8 mouse cellular contexts compared by ENCODE assay signal in the genomic region with DNA sequence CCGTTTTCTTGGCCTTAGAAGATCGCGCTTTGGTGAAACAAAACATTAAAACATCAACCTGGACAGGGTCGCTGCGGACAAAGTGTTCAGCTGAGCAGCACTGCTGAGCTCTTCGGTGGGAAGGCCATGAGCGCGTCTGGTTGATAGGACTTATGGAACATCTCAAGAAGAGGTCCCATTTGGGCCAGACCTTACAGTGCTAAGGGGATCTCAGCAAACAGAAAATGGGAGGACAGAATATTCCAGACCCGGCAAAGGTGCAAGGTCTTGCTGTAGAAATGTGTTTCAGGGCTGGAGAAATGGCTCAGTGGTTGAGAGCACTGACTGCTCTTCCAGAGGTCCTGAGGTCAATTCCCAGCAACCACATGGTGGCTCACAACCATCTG. TPM values are rescaled to one million over a fixed set of nuclear protein-coding genes. Genes with fewer than 3 reads are reported as not detected.
DNase-seq lines count a peak whose midpoint lies in the region; ATAC-seq and TF ChIP-seq lines count a peak whose summit lies in the region.

No protein-coding gene starts in this region.

- DNase-seq in spleen, adult 2 months (ENCODE audit: low read depth in 1 of 2, low spot score in 2 of 2): no peak
- no peak for DNase-seq in spleen, adult 12 weeks (ENCODE audit: low spot score)
- DNase-seq in liver, embryonic 11.5 days (ENCODE audit: low spot score): no peak
- DNase-seq in left cerebral cortex, postnatal 4 days: no peak
- DNase-seq in urinary bladder, postnatal 25 days (ENCODE audit: low spot score): no peak
- DNase-seq in thymus, postnatal 0 days (ENCODE audit: low spot score): no peak

- H3K27ac ChIP-seq in spleen, adult 2 months (ENCODE audit: insufficient read depth, low read length): peak overlapping the region; percentile 100
- peak overlapping the region; percentile 99 for H3K27ac ChIP-seq in liver, embryonic 11.5 days (ENCODE audit: low read depth, low read length)
- peak overlapping the region; percentile 97 for H3K27ac ChIP-seq in stomach, embryonic 16.5 days (ENCODE audit: low read length)

- H3K4me3 ChIP-seq in spleen, adult 2 months (ENCODE audit: extremely low read depth, insufficient read depth, insufficient read length): peak overlapping the region; percentile 59
- H3K4me3 ChIP-seq in liver, embryonic 11.5 days (ENCODE audit: low read depth, low read length): peak overlapping the region; percentile 96
- H3K4me3 ChIP-seq in stomach, embryonic 16.5 days (replicated peaks; ENCODE audit: low read length): peak overlapping the region; percentile 78

- peak; percentile 39 for ATAC-seq in erythroid progenitor cell, adult 5-6 weeks (replicated peaks; ENCODE audit: low FRiP score, poor library complexity, severe bottlenecking)
- ATAC-seq in liver, embryonic 11.5 days (replicated peaks; ENCODE audit: low FRiP score): no peak
- ATAC-seq in stomach, embryonic 16.5 days (ENCODE audit: insufficient read depth, low FRiP score): no peak

- peak overlapping the region; percentile 99 for H3K4me2 ChIP-seq in liver, embryonic 11.5 days
- H3K4me2 ChIP-seq in stomach, embryonic 16.5 days (ENCODE audit: low read depth, low read length): peak overlapping the region; percentile 66

- no peak for TF ChIP-seq CTCF in spleen, adult 2 months (IDR thresholded peaks at IDR 0.05; ENCODE audit: extremely low read depth, insufficient read depth, insufficient read length, insufficient replicate concordance)

- no peaks in the 10 kb centered on the region for H3K27me3 ChIP-seq in spleen, adult 2 months (ENCODE audit: control insufficient read depth, insufficient read depth, low read length)
- H3K27me3 ChIP-seq in liver, embryonic 11.5 days (replicated peaks; ENCODE audit: control insufficient read depth, insufficient read depth, low read length): no peaks in the 10 kb centered on the region
- no peaks in the 10 kb centered on the region for H3K27me3 ChIP-seq in stomach, embryonic 16.5 days (ENCODE audit: control insufficient read depth, insufficient read depth, low read length)

- peak overlapping the region; percentile 87 for H3K9ac ChIP-seq in liver, embryonic 11.5 days (ENCODE audit: low read depth, low read length)
- peak overlapping the region; percentile 83 for H3K9ac ChIP-seq in stomach, embryonic 16.5 days (ENCODE audit: low read length)

- peaks cover 14% of the 10 kb centered on the region for H3K4me1 ChIP-seq in spleen, adult 2 months (ENCODE audit: control insufficient read depth, insufficient read depth, insufficient read length)
- H3K4me1 ChIP-seq in liver, embryonic 11.5 days (replicated peaks; ENCODE audit: control insufficient read depth, insufficient read depth, low read length): peaks cover 7% of the 10 kb centered on the region
- no peaks in the 10 kb centered on the region for H3K4me1 ChIP-seq in stomach, embryonic 16.5 days (ENCODE audit: control insufficient read depth, insufficient read depth, low read length)

- intact Hi-C loops in left cerebral cortex, postnatal 4 days (cut with DNase I): no loop called here

- H3K36me3 ChIP-seq in spleen, adult 2 months (ENCODE audit: control insufficient read depth, insufficient read depth, low read length): no peaks in the 10 kb centered on the region
- H3K36me3 ChIP-seq in liver, embryonic 11.5 days (ENCODE audit: control insufficient read depth, insufficient read depth, low read length): no peaks in the 10 kb centered on the region
- H3K36me3 ChIP-seq in stomach, embryonic 16.5 days (ENCODE audit: control insufficient read depth, insufficient read depth, low read length): no peaks in the 10 kb centered on the region

- WGBS in spleen, adult 2 months: 5% methylated on average over 9 of the region's 9 CpGs
- 6% methylated on average over 9 of the region's 9 CpGs for WGBS in liver, embryonic 11.5 days
- 5% methylated on average over 9 of the region's 9 CpGs for WGBS in stomach, embryonic 16.5 days

- TF ChIP-seq POLR2A in spleen, adult 2 months (IDR thresholded peaks at IDR 0.05; ENCODE audit: low read depth, low read length): no peak

- no peaks in the 10 kb centered on the region for H3K9me3 ChIP-seq in liver, embryonic 11.5 days (ENCODE audit: control insufficient read depth, low read length)
- no peaks in the 10 kb centered on the region for H3K9me3 ChIP-seq in stomach, embryonic 16.5 days (replicated peaks; ENCODE audit: control insufficient read depth, low read length)

RNA-seq across cellular contexts. Expression of gene Oxsr1, which starts 1.0 kb away (rescaled TPM):
- 9.4 and 9.5 TPM in 2 replicates for polyA plus RNA-seq in spleen, adult 2 months (2012; rRNA removed)
- 20.9 and 48.6 TPM in 2 replicates for total RNA-seq in erythroid progenitor cell, adult 5-6 weeks (2015; ENCODE audit: low replicate concordance)
- total RNA-seq in erythroid progenitor cell, adult 5-6 weeks (2017; ENCODE audit: low replicate concordance): 35.0 and 37.1 TPM in 2 replicates
- 14.2 TPM in 2 replicates for polyA plus RNA-seq in liver, embryonic 11.5 days (2014; fragmentation: Nextera tagmentation; extraction: Ambion mirVana)
- 11.7 TPM in 2 replicates for polyA plus RNA-seq in stomach, embryonic 16.5 days (2015; fragmentation: Nextera tagmentation; extraction: Ambion mirVana)
- total RNA-seq in left cerebral cortex, postnatal 4 days (2021): 10 to 100 TPM; 53.4 to 53.8 TPM
- 9.3 and 11.7 TPM in 2 replicates for polyA plus RNA-seq in thymus, postnatal 0 days (2015; fragmentation: Nextera tagmentation; extraction: Ambion mirVana)

RNA-seq across cellular contexts. Expression of gene Acaa1a, which starts 16.2 kb away (rescaled TPM):
- polyA plus RNA-seq in spleen, adult 2 months (2012; rRNA removed): 138 and 173 TPM in 2 replicates
- total RNA-seq in erythroid progenitor cell, adult 5-6 weeks (2015; ENCODE audit: low replicate concordance): 5.9 and 10.8 TPM in 2 replicates
- total RNA-seq in erythroid progenitor cell, adult 5-6 weeks (2017; ENCODE audit: low replicate concordance): 5.2 and 5.4 TPM in 2 replicates
- polyA plus RNA-seq in liver, embryonic 11.5 days (2014; fragmentation: Nextera tagmentation; extraction: Ambion mirVana): 58.8 and 61.2 TPM in 2 replicates
- 131 and 139 TPM in 2 replicates for polyA plus RNA-seq in stomach, embryonic 16.5 days (2015; fragmentation: Nextera tagmentation; extraction: Ambion mirVana)
- total RNA-seq in left cerebral cortex, postnatal 4 days (2021): 10 to 100 TPM; 58.3 to 73.2 TPM
- 79.2 and 83.3 TPM in 2 replicates for polyA plus RNA-seq in thymus, postnatal 0 days (2015; fragmentation: Nextera tagmentation; extraction: Ambion mirVana)

RNA-seq across cellular contexts. Expression of gene Myd88, which starts 18.0 kb away (rescaled TPM):
- polyA plus RNA-seq in spleen, adult 2 months (2012; rRNA removed): 27.0 and 33.5 TPM in 2 replicates
- 22.6 and 25.9 TPM in 2 replicates for total RNA-seq in erythroid progenitor cell, adult 5-6 weeks (2015; ENCODE audit: low replicate concordance)
- total RNA-seq in erythroid progenitor cell, adult 5-6 weeks (2017; ENCODE audit: low replicate concordance): 5.9 and 14.0 TPM in 2 replicates
- 28.6 and 30.6 TPM in 2 replicates for polyA plus RNA-seq in liver, embryonic 11.5 days (2014; fragmentation: Nextera tagmentation; extraction: Ambion mirVana)
- 43.2 and 46.7 TPM in 2 replicates for polyA plus RNA-seq in stomach, embryonic 16.5 days (2015; fragmentation: Nextera tagmentation; extraction: Ambion mirVana)
- total RNA-seq in left cerebral cortex, postnatal 4 days (2021): 1 to 10 TPM; 4.8 to 5.2 TPM
- 34.3 and 34.4 TPM in 2 replicates for polyA plus RNA-seq in thymus, postnatal 0 days (2015; fragmentation: Nextera tagmentation; extraction: Ambion mirVana)

RNA-seq across cellular contexts. Expression of gene Xylb, which starts 33.9 kb away (rescaled TPM):
- 1.3 and 2.0 TPM in 2 replicates for polyA plus RNA-seq in spleen, adult 2 months (2012; rRNA removed)
- not detected in 2 replicates for total RNA-seq in erythroid progenitor cell, adult 5-6 weeks (2015; ENCODE audit: low replicate concordance)
- not detected in 2 replicates for total RNA-seq in erythroid progenitor cell, adult 5-6 weeks (2017; ENCODE audit: low replicate concordance)
- 9.5 and 11.0 TPM in 2 replicates for polyA plus RNA-seq in liver, embryonic 11.5 days (2014; fragmentation: Nextera tagmentation; extraction: Ambion mirVana)
- 7.0 and 8.5 TPM in 2 replicates for polyA plus RNA-seq in stomach, embryonic 16.5 days (2015; fragmentation: Nextera tagmentation; extraction: Ambion mirVana)
- total RNA-seq in left cerebral cortex, postnatal 4 days (2021): 1 to 10 TPM; 2.9 to 3.5 TPM
- polyA plus RNA-seq in thymus, postnatal 0 days (2015; fragmentation: Nextera tagmentation; extraction: Ambion mirVana): 0.99 and 1.5 TPM in 2 replicates

RNA-seq across cellular contexts. Expression of gene Slc22a14, which starts 42.1 kb away (rescaled TPM):
- polyA plus RNA-seq in spleen, adult 2 months (2012; rRNA removed): 0.19 and 0.22 TPM in 2 replicates
- not detected in 2 replicates for total RNA-seq in erythroid progenitor cell, adult 5-6 weeks (2015; ENCODE audit: low replicate concordance)
- total RNA-seq in erythroid progenitor cell, adult 5-6 weeks (2017; ENCODE audit: low replicate concordance): not detected in 2 replicates
- polyA plus RNA-seq in liver, embryonic 11.5 days (2014; fragmentation: Nextera tagmentation; extraction: Ambion mirVana): not detected in 2 replicates
- not detected in 2 replicates for polyA plus RNA-seq in stomach, embryonic 16.5 days (2015; fragmentation: Nextera tagmentation; extraction: Ambion mirVana)
- not detected for total RNA-seq in left cerebral cortex, postnatal 4 days (2021)
- 0.09 TPM in 1 of 2 replicates, not detected in the other for polyA plus RNA-seq in thymus, postnatal 0 days (2015; fragmentation: Nextera tagmentation; extraction: Ambion mirVana)
